Mouse (Mus musculus): ENCODE measurements around the gene Prr12. TPM values are rescaled to one million over a fixed set of nuclear protein-coding genes. Genes with fewer than 3 reads are reported as not detected.

The Prr12 gene
- polyA plus RNA-seq, 1 experiment from 2014 or later, result 12.7 TPM

GRCm38 (mm10) chr7:45012011-45012410 is 40.7 kb downstream of the Prr12 start:
- H3K9me3 ChIP-seq, result no peaks in the 10 kb centered on the region
- H3K36me3 ChIP-seq (replicated peaks), result peaks cover 70% of the 10 kb centered on the region
- whole genome bisulfite sequencing, result 96% methylated on average over 6 of the region's 6 CpGs

GRCm38 (mm10) chr7:45008411-45008810 is 44.3 kb downstream of the Prr12 start:
- no peaks in the 10 kb centered on the region for H3K9me3 ChIP-seq
- WGBS, result 96% methylated on average over 19 of the region's 19 CpGs
- H3K4me1 ChIP-seq, result 0 out of 2 replicates have a peak, but pooled peaks cover 2% of the 10 kb centered on the region
- H3K4me3 ChIP-seq, result peak overlapping the region; percentile 5; the same call in 1 of the 2 replicates
- H3K27ac ChIP-seq, result no peak overlapping the region
- DNase-seq (ENCODE audit: extremely low spot score, low spot score), result no peak
- no peaks in the 10 kb centered on the region for H3K27me3 ChIP-seq (ENCODE audit: poor library complexity, severe bottlenecking)
- peaks cover 100% of the 10 kb centered on the region for H3K36me3 ChIP-seq (replicated peaks)

More at GRCm38 (mm10) chr7:45012011-45012410, 40.7 kb downstream of the Prr12 start:
- peak overlapping the region; percentile 14; the same call in 1 of the 2 replicates for H3K4me3 ChIP-seq
- no peak for DNase-seq (ENCODE audit: extremely low spot score, low spot score)
- H3K27me3 ChIP-seq (ENCODE audit: poor library complexity, severe bottlenecking), result no peaks in the 10 kb centered on the region
- H3K4me1 ChIP-seq, result peaks cover 22% of the 10 kb centered on the region
- H3K27ac ChIP-seq, result no peak overlapping the region

- Histone ChIP-seq H3K9me3 (no peaks in the 10 kb centered on the region), H3K36me3 (replicated peaks) (peaks cover 100% of the 10 kb centered on the region), H3K4me1 (0 out of 2 replicates have a peak, but pooled peaks cover 2% of the 10 kb centered on the region), H3K27ac (no peak overlapping the region), H3K27me3 (ENCODE audit: poor library complexity, severe bottlenecking) (no peaks in the 10 kb centered on the region), H3K4me3 (peak overlapping the region; percentile 5; the same call in 1 of the 2 replicates)
- WGBS, result 96% methylated on average over 30 of the region's 30 CpGs
- no peak for DNase-seq (ENCODE audit: extremely low spot score, low spot score)
Measured at GRCm38 (mm10) chr7:45007846-45008245, 44.8 kb downstream of the Prr12 start.

GRCm38 (mm10) chr7:45007141-45007540 is 45.5 kb downstream of the Prr12 start:
- no peaks in the 10 kb centered on the region for H3K9me3 ChIP-seq
- WGBS, result 95% methylated on average over 29 of the region's 29 CpGs
- no peaks in the 10 kb centered on the region for H3K27me3 ChIP-seq (ENCODE audit: poor library complexity, severe bottlenecking)
- no peak overlapping the region; the same call in 1 of the 2 replicates for H3K4me3 ChIP-seq
- H3K27ac ChIP-seq, result no peak overlapping the region
- H3K36me3 ChIP-seq (replicated peaks), result peaks cover 100% of the 10 kb centered on the region
- DNase-seq (ENCODE audit: extremely low spot score, low spot score), result no peak
- 0 out of 2 replicates have a peak, but pooled peaks cover 2% of the 10 kb centered on the region for H3K4me1 ChIP-seq

GRCm38 (mm10) chr7:45006503-45006902 is 46.2 kb downstream of the Prr12 start:
- DNase-seq (ENCODE audit: extremely low spot score, low spot score), result no peak
- no peak overlapping the region for H3K27ac ChIP-seq
- H3K4me3 ChIP-seq, result no peak overlapping the region; the same call in 1 of the 2 replicates
- 0 out of 2 replicates have a peak, but pooled peaks cover 2% of the 10 kb centered on the region for H3K4me1 ChIP-seq
- H3K36me3 ChIP-seq (replicated peaks), result peaks cover 100% of the 10 kb centered on the region
- no peaks in the 10 kb centered on the region for H3K9me3 ChIP-seq
- no peaks in the 10 kb centered on the region for H3K27me3 ChIP-seq (ENCODE audit: poor library complexity, severe bottlenecking)
- 95% methylated on average over 12 of the region's 12 CpGs for WGBS

- no peaks in the 10 kb centered on the region for H3K27me3 ChIP-seq (ENCODE audit: poor library complexity, severe bottlenecking)
- H3K9me3 ChIP-seq, result no peaks in the 10 kb centered on the region
- no peak overlapping the region for H3K27ac ChIP-seq
- DNase-seq (ENCODE audit: extremely low spot score, low spot score), result no peak
- H3K36me3 ChIP-seq (replicated peaks), result peaks cover 100% of the 10 kb centered on the region
- 0 out of 2 replicates have a peak, but pooled peaks cover 2% of the 10 kb centered on the region for H3K4me1 ChIP-seq
- H3K4me3 ChIP-seq, result no peak overlapping the region
- WGBS, result 93% methylated on average over 6 of the region's 6 CpGs
Measured at GRCm38 (mm10) chr7:45005321-45005992, 47.2 kb downstream of the Prr12 start.

GRCm38 (mm10) chr7:45004546-45004945 is 48.1 kb downstream of the Prr12 start:
- H3K4me3 ChIP-seq, result no peak overlapping the region
- 85% methylated on average over 3 of the region's 3 CpGs for WGBS
- peaks cover 8% of the 10 kb centered on the region for H3K4me1 ChIP-seq
- no peak for DNase-seq (ENCODE audit: extremely low spot score, low spot score)
- H3K9me3 ChIP-seq, result no peaks in the 10 kb centered on the region
- no peaks in the 10 kb centered on the region for H3K27me3 ChIP-seq (ENCODE audit: poor library complexity, severe bottlenecking)
- H3K36me3 ChIP-seq (replicated peaks), result peaks cover 100% of the 10 kb centered on the region
- H3K27ac ChIP-seq, result no peak overlapping the region

- no peaks in the 10 kb centered on the region for H3K9me3 ChIP-seq
- WGBS, result 94% methylated on average over 7 of the region's 7 CpGs
- H3K36me3 ChIP-seq (replicated peaks), result peaks cover 81% of the 10 kb centered on the region
- peaks cover 25% of the 10 kb centered on the region for H3K4me1 ChIP-seq
- H3K27ac ChIP-seq, result no peak overlapping the region
- no peak overlapping the region for H3K4me3 ChIP-seq
- H3K27me3 ChIP-seq (ENCODE audit: poor library complexity, severe bottlenecking), result no peaks in the 10 kb centered on the region
- DNase-seq (ENCODE audit: extremely low spot score, low spot score), result no peak
Measured at GRCm38 (mm10) chr7:45002440-45002839, 50.2 kb downstream of the Prr12 start.

- H3K9me3 ChIP-seq, result no peaks in the 10 kb centered on the region
- H3K27ac ChIP-seq, result no peak overlapping the region
- H3K4me3 ChIP-seq, result peak overlapping the region; percentile 3; the same call in 1 of the 2 replicates
- peaks cover 38% of the 10 kb centered on the region for H3K4me1 ChIP-seq
- DNase-seq (ENCODE audit: extremely low spot score, low spot score), result no peak
- no peaks in the 10 kb centered on the region for H3K27me3 ChIP-seq (ENCODE audit: poor library complexity, severe bottlenecking)
- WGBS, result 90% methylated on average over 21 of the region's 21 CpGs
- H3K36me3 ChIP-seq (replicated peaks), result peaks cover 72% of the 10 kb centered on the region
Measured at GRCm38 (mm10) chr7:45000539-45001114, 52.1 kb downstream of the Prr12 start.

GRCm38 (mm10) chr7:44999753-45000152 is 52.9 kb downstream of the Prr12 start:
- Histone ChIP-seq H3K36me3 (replicated peaks) (peaks cover 72% of the 10 kb centered on the region), H3K4me3 (peak overlapping the region; percentile 14; the same call in 1 of the 2 replicates), H3K27me3 (ENCODE audit: poor library complexity, severe bottlenecking) (no peaks in the 10 kb centered on the region), H3K27ac (no peak overlapping the region), H3K4me1 (peaks cover 44% of the 10 kb centered on the region), H3K9me3 (no peaks in the 10 kb centered on the region)
- WGBS, result 90% methylated on average over 11 of the region's 11 CpGs
- DNase-seq (ENCODE audit: extremely low spot score, low spot score), result no peak

- peak; percentile 52 for DNase-seq (ENCODE audit: extremely low spot score, low spot score)
Measured at GRCm38 (mm10) chr7:44998501-44998955, 54.2 kb downstream of the Prr12 start, which contains the start of gene Bcl2l12. Gene Bcl2l12, minus strand, starts transcription at chr7:44998712.

GRCm38 (mm10) chr7:44997940-44998428 is 54.7 kb downstream of the Prr12 start:
- DNase-seq (ENCODE audit: extremely low spot score, low spot score), result no peak
- peaks cover 72% of the 10 kb centered on the region for H3K36me3 ChIP-seq (replicated peaks)
- 3% methylated on average over 15 of the region's 15 CpGs for WGBS

More at GRCm38 (mm10) chr7:44998501-44998955, 54.2 kb downstream of the Prr12 start, which contains the start of gene Bcl2l12:
- Histone ChIP-seq H3K27me3 (ENCODE audit: poor library complexity, severe bottlenecking) (no peaks in the 10 kb centered on the region), H3K36me3 (replicated peaks) (peaks cover 72% of the 10 kb centered on the region), H3K9me3 (no peaks in the 10 kb centered on the region), H3K27ac (peak within 1 kb of the TSS; percentile 96), H3K4me1 (peaks cover 46% of the 10 kb centered on the region), H3K4me3 (peak within 1 kb of the TSS; percentile 80)
- WGBS, result 6% methylated on average over 18 of the region's 18 CpGs

More at GRCm38 (mm10) chr7:44997940-44998428, 54.7 kb downstream of the Prr12 start:
- Histone ChIP-seq H3K4me1 (peaks cover 46% of the 10 kb centered on the region), H3K4me3 (peak overlapping the region; percentile 80), H3K27ac (peak overlapping the region; percentile 96), H3K27me3 (ENCODE audit: poor library complexity, severe bottlenecking) (no peaks in the 10 kb centered on the region), H3K9me3 (no peaks in the 10 kb centered on the region)
